Mouse (Mus musculus) forebrain, embryonic 10.5 days (tissue): Measurements from ENCODE around the gene Cebpb. TPM values are rescaled to one million over a fixed set of nuclear protein-coding genes. Genes with fewer than 3 reads are reported as not detected.

Experiments used
- DNase-seq: peaks from one replicate; pipeline ENCODE4 v3.0.0-alpha.2; 2017; ENCODE audit warnings: low spot score; ENCODE audit errors: extremely low spot score
- H3K27ac ChIP-seq: fragments of 300-500 bp; sonication (generic); 2 replicates; pipeline ENCODE4 v1.5.1; 2016; ENCODE audit warnings: mild to moderate bottlenecking
- H3K27me3 ChIP-seq: fragments of 300-500 bp; sonication (generic); 2 replicates; pipeline ENCODE4 v1.6.1; 2016; ENCODE audit warnings: mild to moderate bottlenecking; ENCODE audit not compliant: poor library complexity, severe bottlenecking
- H3K36me3 ChIP-seq: fragments of 300-500 bp; sonication (generic); replicated peaks from 2 replicates; pipeline ENCODE4 v1.6.1; 2016; ENCODE audit warnings: mild to moderate bottlenecking, moderate library complexity
- H3K4me1 ChIP-seq: fragments of 300-500 bp; sonication (generic); 2 replicates; pipeline ENCODE4 v1.6.1; 2016
- H3K4me3 ChIP-seq: fragments of 300-500 bp; sonication (generic); 2 replicates; pipeline ENCODE4 v1.5.1; 2016; ENCODE audit warnings: mild to moderate bottlenecking, moderate library complexity
- H3K9me3 ChIP-seq: fragments of 300-500 bp; sonication (generic); 2 replicates; pipeline ENCODE4 v1.6.1; 2016; ENCODE audit warnings: mild to moderate bottlenecking, moderate library complexity
- WGBS: fragments of 180-500 bp; shearing (Covaris S2); methylation state at CpG from one replicate; pipeline ENCODE4 v1.1.7; 2016; 5-methylcytosine and 5-hydroxymethylcytosine counted together
- polyA plus RNA-seq: library from polyadenylated mRNA; unstranded; fragments of >200 nt; fragmentation: Nextera tagmentation; extraction: Ambion mirVana; gene quantifications from 2 replicates; pipeline ENCODE4 v1.2.1, GENCODE M21; 2016

Cebpb gene
- polyA plus RNA-seq, 1 experiment from 2014 or later, result 0.33 TPM

DNA sequence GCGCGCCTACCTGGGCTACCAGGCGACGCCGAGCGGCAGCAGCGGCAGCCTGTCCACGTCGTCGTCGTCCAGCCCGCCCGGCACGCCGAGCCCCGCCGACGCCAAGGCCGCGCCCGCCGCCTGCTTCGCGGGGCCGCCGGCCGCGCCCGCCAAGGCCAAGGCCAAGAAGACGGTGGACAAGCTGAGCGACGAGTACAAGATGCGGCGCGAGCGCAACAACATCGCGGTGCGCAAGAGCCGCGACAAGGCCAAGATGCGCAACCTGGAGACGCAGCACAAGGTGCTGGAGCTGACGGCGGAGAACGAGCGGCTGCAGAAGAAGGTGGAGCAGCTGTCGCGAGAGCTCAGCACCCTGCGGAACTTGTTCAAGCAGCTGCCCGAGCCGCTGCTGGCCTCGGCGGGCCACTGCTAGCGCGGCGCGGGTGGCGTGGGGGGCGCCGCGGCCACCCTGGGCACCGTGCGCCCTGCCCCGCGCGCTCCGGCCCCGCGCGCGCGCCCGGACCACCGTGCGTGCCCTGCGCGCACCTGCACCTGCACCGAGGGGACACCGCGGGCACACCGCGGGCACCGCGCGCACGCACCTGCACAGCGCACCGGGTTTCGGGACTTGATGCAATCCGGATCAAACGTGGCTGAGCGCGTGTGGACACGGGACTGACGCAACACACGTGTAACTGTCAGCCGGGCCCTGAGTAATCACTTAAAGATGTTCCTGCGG is 945 bp downstream of the Cebpb start, which contains the start of gene Tmem189:
TSS of gene Tmem189 (minus strand) at position 322 of the 718 bp plus-strand sequence.
- 1% methylated on average over 99 of the region's 99 CpGs for WGBS
- Histone ChIP-seq H3K36me3 (no peaks in the 10 kb centered on the region), H3K27ac (peak within 1 kb of the TSS; percentile 83), H3K27me3 (peaks cover 80% of the 10 kb centered on the region), H3K9me3 (no peaks in the 10 kb centered on the region), H3K4me1 (peaks cover 26% of the 10 kb centered on the region), H3K4me3 (peak within 1 kb of the TSS; percentile 74)
- DNase-seq, result peak; percentile 59

- Histone ChIP-seq H3K4me1 (peaks cover 26% of the 10 kb centered on the region), H3K9me3 (peaks cover 6% of the 10 kb centered on the region), H3K4me3 (peak overlapping the region; percentile 74), H3K36me3 (no peaks in the 10 kb centered on the region), H3K27ac (no peak overlapping the region), H3K27me3 (peaks cover 78% of the 10 kb centered on the region)
- DNase-seq, result no peak
- 70% methylated on average over 15 of the region's 15 CpGs for WGBS
Observed at GRCm38 (mm10) chr2:167690219-167690961, 1.7 kb downstream of the Cebpb start.

GRCm38 (mm10) chr2:167690962-167691311 is 2.2 kb downstream of the Cebpb start:
- H3K27ac ChIP-seq, result no peak overlapping the region
- H3K4me1 ChIP-seq, result peaks cover 29% of the 10 kb centered on the region
- peaks cover 72% of the 10 kb centered on the region for H3K27me3 ChIP-seq
- no peak for DNase-seq
- peaks cover 8% of the 10 kb centered on the region for H3K9me3 ChIP-seq
- 84% methylated on average over 12 of the region's 12 CpGs for WGBS
- no peak overlapping the region for H3K4me3 ChIP-seq
- no peaks in the 10 kb centered on the region for H3K36me3 ChIP-seq

- H3K36me3 ChIP-seq, result no peaks in the 10 kb centered on the region
- H3K27me3 ChIP-seq, result peaks cover 67% of the 10 kb centered on the region
- H3K27ac ChIP-seq, result no peak overlapping the region
- no peak for DNase-seq
- H3K4me3 ChIP-seq, result no peak overlapping the region
- peaks cover 8% of the 10 kb centered on the region for H3K9me3 ChIP-seq
- peaks cover 29% of the 10 kb centered on the region for H3K4me1 ChIP-seq
- 90% methylated on average over 6 of the region's 6 CpGs for WGBS
Observed at GRCm38 (mm10) chr2:167691410-167691809, 2.7 kb downstream of the Cebpb start.

GRCm38 (mm10) chr2:167691871-167692661 is 3.4 kb downstream of the Cebpb start:
- DNase-seq, result no peak
- no peaks in the 10 kb centered on the region for H3K36me3 ChIP-seq
- H3K4me1 ChIP-seq, result peaks cover 29% of the 10 kb centered on the region
- peaks cover 61% of the 10 kb centered on the region for H3K27me3 ChIP-seq
- WGBS, result 85% methylated on average over 14 of the region's 14 CpGs
- peaks cover 8% of the 10 kb centered on the region for H3K9me3 ChIP-seq
- no peak overlapping the region for H3K4me3 ChIP-seq
- no peak overlapping the region for H3K27ac ChIP-seq

GRCm38 (mm10) chr2:167692831-167693230 is 4.1 kb downstream of the Cebpb start:
- Histone ChIP-seq H3K27ac (no peak overlapping the region), H3K27me3 (peaks cover 53% of the 10 kb centered on the region), H3K9me3 (peaks cover 8% of the 10 kb centered on the region), H3K4me3 (no peak overlapping the region), H3K4me1 (peaks cover 25% of the 10 kb centered on the region), H3K36me3 (no peaks in the 10 kb centered on the region)
- no peak for DNase-seq
- 82% methylated on average over 3 of the region's 3 CpGs for WGBS

DNA sequence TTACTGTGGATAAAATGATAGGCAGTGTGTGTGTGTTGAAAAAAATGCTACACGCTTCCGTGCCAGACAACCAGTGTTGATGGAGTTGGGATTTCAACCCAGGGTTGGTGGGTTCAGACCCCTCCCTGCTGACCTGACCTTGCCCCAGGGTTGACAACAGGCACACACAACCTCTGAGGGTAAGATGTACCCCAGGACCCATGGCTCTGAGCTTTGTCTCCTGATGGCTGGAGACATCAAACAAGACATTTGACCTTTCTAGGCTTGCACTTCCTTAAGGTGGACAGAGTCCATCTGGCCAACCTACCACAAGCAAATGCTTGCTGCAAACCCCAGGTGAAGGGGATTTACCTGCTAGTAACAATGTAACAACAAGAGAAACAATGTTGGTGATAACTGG is 4.8 kb downstream of the Cebpb start:
- 98% methylated on average over 2 of the region's 2 CpGs for WGBS
- H3K9me3 ChIP-seq, result peaks cover 8% of the 10 kb centered on the region
- peaks cover 46% of the 10 kb centered on the region for H3K27me3 ChIP-seq
- DNase-seq, result no peak
- H3K27ac ChIP-seq, result no peak overlapping the region
- no peaks in the 10 kb centered on the region for H3K36me3 ChIP-seq
- H3K4me1 ChIP-seq, result peaks cover 18% of the 10 kb centered on the region
- no peak overlapping the region for H3K4me3 ChIP-seq

DNA sequence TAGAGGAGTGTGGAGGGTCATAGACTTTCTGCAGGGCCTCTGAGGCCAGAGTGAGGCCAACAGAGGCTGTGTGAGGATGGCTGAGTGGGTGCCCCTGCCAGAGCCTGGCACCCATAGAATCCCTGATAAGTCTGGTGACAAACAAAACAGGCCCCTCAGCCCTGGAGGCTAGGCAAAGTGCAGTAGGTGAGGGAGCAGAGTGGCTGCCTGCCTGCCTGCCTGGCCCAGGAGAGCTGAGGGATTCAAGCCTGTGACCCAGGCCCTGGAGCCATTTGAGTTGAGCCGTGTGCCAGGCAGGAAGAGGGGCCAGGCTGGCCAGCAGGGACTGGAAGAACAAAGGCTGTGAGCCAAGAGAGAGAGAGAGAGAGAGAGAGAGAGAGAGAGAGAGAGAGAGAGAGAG is 5.5 kb downstream of the Cebpb start:
- peaks cover 39% of the 10 kb centered on the region for H3K27me3 ChIP-seq
- no peaks in the 10 kb centered on the region for H3K36me3 ChIP-seq
- H3K9me3 ChIP-seq, result peaks cover 8% of the 10 kb centered on the region
- 64% methylated on average over 1 of the region's 1 CpGs for WGBS
- peaks cover 11% of the 10 kb centered on the region for H3K4me1 ChIP-seq
- H3K27ac ChIP-seq, result no peak overlapping the region
- no peak for DNase-seq
- H3K4me3 ChIP-seq, result no peak overlapping the region

DNA sequence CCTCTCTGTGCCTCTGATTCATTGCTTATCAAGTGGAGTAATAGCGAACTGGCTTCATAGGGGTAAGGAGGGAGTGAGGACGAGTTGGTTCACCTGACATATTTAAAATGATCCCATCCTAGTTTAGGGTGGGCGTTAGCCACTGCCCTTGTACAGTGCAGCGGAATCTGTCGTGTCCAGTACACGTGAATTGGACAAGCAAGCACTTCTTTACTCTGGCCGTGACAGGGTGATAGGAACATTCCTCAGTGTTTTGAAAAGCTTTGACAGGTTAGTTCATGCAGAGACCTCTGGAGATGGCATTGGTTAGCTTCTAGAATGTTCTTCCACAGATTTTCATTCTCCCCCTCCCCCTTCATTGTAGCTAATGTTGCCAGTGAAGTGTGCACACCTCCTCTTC is 6.2 kb downstream of the Cebpb start:
- peaks cover 4% of the 10 kb centered on the region for H3K4me1 ChIP-seq
- DNase-seq, result no peak
- peaks cover 32% of the 10 kb centered on the region for H3K27me3 ChIP-seq
- no peaks in the 10 kb centered on the region for H3K36me3 ChIP-seq
- no peak overlapping the region for H3K4me3 ChIP-seq
- peaks cover 8% of the 10 kb centered on the region for H3K9me3 ChIP-seq
- no peak overlapping the region for H3K27ac ChIP-seq
- WGBS, result 96% methylated on average over 7 of the region's 7 CpGs

DNA sequence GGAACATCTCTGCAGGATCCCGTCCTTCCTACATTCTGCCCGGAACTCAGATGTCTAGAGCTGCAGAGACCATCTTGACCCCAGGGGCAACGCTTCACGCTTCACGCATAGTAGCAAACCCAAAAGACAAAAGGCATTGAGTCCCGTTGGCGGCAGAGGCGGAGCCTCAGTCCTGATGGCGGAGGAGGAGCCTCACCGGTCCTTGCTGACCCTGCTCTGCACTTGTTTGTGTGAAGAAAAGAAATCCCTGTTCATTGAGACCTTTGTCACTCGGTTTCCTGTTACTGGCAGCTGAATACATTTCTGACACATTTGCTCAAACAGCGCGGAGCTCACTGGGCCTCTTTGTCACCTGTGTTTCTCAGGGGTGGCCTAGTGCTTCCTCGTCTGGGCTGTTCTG is 6.8 kb downstream of the Cebpb start:
- H3K27me3 ChIP-seq, result peaks cover 27% of the 10 kb centered on the region
- DNase-seq, result no peak
- no peaks in the 10 kb centered on the region for H3K36me3 ChIP-seq
- WGBS, result 83% methylated on average over 14 of the region's 14 CpGs
- peaks cover 8% of the 10 kb centered on the region for H3K9me3 ChIP-seq
- no peak overlapping the region for H3K4me3 ChIP-seq
- 0 out of 2 replicates have a peak, but pooled peaks cover 3% of the 10 kb centered on the region for H3K4me1 ChIP-seq
- H3K27ac ChIP-seq, result no peak overlapping the region

GRCm38 (mm10) chr2:167696143-167696542 is 7.4 kb downstream of the Cebpb start:
- 88% methylated on average over 7 of the region's 7 CpGs for WGBS
- no peaks in the 10 kb centered on the region for H3K36me3 ChIP-seq
- no peak for DNase-seq
- 0 out of 2 replicates have a peak, but pooled peaks cover 3% of the 10 kb centered on the region for H3K4me1 ChIP-seq
- peaks cover 20% of the 10 kb centered on the region for H3K27me3 ChIP-seq
- H3K4me3 ChIP-seq, result no peak overlapping the region
- peaks cover 8% of the 10 kb centered on the region for H3K9me3 ChIP-seq
- H3K27ac ChIP-seq, result 0 out of 2 replicates have a peak overlapping the region, but pooled peaks have one; percentile 30

GRCm38 (mm10) chr2:167697902-167698301 is 9.2 kb downstream of the Cebpb start:
- Histone ChIP-seq H3K36me3 (no peaks in the 10 kb centered on the region), H3K9me3 (peaks cover 8% of the 10 kb centered on the region), H3K4me3 (no peak overlapping the region), H3K27ac (no peak overlapping the region), H3K4me1 (0 out of 2 replicates have a peak, but pooled peaks cover 3% of the 10 kb centered on the region), H3K27me3 (peaks cover 3% of the 10 kb centered on the region; the same call in 1 of the 2 replicates)
- DNase-seq, result no peak
- WGBS, result 71% methylated on average over 5 of the region's 5 CpGs
